Mouse (Mus musculus): ENCODE results near the gene Plxna1.

Plxna1 gene

DNA sequence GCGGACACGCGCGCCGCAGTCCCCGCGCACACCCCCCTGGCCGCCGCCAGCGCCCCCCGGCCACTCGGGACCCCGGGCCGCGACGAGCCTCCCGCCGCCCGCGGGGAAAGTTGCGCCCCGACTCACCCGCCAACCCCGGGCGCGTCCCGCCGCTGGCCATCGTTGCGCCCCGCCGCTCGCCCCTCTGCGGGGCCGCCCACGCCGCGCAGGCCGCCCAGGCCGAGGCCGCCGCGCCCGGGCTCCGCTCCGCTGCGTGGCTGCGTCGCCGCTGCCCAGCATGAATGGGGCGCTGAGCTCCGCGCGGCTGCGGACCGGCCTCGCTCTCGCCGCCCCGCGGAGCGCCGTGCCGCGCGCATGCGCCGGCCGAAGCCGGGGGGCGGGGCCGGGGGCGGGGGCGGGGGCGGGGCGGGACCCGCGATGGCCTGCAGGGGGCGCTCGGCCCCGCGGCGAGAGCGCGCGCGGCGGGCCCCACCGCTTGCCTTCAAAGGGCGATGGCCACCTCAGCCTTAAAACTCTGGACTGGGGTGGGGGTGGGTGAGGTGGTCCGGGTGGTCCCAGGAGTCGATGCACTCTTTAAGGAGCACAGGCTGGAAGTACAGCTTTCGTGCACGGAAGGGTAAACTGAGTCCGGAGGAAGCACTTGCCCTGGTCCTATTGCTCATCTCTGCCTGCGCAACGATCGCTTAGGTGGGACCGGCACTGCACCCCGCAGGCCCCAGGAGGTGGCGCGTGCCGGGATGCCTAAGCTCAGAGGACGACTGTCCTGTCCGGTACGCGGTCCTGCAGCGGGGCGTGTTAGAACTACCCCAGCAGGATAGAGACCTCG, at the start of gene Plxna1:
Gene Plxna1, minus strand, starts transcription at position 340 of the 826 bp plus-strand sequence.
- peak; percentile 50 for DNase-seq

DNA sequence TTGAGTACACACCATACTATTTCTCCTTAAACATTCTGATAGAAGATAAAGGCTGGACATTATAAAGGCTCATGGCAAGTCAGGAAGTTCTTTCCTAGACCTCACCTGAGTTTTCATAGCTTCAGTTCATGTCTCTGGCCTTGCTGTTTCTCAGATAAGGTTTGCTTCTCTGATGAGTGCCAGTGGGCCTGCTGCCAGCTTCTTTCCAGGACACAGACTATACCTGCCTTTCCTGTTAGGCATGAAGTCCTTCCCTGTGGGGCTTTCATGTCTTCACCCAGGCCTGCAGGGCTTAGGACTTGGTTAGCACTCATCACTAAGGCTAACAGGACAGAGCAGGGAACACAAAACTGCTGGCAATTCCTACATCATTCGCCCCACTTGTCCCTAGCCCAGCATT, 46.6 kb upstream of the Plxna1 start:
- no peak for DNase-seq

DNA sequence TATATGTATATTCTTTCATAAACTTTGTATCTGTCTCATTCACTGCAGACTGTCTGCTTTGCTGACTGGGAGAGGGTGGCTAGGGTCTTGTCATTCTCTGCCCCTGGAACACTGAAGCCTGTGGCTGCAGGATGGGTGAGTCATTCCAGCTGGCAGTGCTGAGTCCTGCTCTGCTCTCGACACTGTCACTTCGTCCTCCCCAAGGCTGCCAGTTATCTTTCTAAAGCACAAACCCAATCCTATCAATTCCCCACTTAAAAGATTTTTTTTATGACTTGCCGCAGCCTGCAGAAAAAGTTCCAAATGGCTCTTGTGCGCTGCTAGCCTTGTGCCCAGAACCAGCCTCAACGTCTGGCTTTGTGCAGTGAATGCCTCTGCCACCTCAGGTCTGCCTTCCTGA, 45.8 kb upstream of the Plxna1 start:
- no peak for DNase-seq

DNA sequence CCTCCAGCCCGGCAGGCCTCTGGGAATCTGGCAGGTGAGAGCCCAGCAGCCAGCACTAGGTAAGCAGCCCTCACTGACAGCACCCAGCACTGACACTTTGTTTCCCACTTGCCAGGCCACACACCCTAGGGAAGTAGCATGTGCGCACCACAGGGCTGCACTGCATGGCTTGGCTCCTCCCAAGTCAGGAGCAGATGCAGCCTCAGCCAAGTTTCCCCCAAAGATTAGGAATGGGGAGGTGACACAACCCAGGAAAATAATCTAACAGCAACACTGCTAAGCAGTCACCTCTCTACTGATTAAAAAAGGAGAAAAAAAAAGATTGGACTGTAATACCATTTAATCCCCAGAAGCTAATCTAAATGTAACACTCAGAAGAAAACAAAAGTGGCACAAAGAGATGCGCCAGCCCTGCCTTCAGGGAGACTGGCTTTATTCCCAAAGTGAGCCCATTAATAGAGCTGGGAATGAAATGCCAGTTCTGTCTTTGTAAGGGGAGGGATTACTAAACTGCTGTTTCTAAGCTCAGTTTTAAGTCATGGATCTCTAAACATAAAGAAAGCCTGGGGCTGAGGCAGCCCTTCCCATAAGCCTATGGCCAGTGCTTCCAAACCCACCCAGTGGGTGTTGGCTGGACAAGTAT, 44.9 kb upstream of the Plxna1 start:
- no peak for DNase-seq

DNA sequence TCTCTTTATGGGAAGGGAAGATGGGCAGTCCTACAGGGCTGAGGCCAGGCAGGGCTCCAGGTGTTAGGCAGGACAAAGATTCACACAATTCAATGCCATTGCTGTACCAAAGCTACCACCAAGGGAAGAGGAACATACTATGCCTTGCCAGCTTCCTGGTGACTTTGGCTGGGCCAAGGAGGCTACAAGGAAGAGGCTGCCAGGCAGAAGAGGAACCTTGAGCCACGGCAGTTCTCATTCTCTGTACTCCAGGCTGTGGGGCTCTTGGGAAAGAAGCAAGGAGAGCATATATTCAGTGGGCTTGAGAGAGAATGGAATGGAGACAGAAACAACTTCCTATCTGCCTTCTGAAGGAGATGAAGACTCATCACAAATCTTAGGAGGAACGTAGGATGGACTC, 42.5 kb upstream of the Plxna1 start:
- no peak for DNase-seq

DNA sequence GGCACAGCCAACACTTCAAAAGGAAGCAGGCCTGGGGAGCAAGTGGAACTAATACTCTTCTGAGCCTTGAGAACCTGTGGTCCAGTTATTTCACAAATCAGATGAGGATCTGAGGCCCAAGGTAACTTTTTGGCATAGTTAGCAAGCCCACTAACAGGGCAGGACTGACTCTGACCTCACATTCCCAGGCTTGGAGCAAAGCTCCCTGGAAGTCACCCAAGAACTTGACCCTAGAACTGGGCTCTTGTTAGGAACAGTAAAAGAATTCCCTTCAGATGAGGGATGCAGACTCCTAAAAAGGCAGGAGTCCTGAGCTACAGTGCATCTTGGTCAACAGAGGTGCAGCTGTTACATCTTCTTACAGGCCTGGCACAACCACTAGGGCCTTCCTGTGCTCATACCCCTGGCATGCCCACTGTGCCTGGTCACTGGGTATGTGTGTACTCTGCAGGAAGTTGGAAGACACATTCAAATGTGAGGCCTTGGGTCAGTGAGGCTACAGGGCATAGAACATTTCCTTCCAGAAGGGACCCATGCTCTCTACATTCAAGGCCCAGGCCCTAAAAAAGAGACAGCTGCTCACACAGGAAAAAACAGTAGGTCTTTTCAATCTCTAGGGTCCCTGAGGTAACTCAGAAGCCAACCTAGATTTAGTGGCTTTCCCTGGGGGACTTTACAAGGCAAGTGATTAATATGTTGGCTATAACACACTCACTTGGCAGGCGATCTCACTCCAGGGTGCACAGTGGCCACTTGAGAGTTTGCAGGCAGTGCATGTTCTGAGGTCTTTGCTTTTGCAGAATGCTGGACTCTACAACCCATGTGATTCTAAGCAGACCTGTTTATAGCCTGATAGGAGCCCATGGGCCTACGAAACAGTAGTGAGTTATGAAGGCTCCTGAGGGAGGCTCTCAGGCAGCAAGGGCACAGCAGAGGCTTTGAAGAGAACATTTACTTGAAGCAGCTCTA, 41.1 kb upstream of the Plxna1 start:
- DNase-seq: no peak

DNA sequence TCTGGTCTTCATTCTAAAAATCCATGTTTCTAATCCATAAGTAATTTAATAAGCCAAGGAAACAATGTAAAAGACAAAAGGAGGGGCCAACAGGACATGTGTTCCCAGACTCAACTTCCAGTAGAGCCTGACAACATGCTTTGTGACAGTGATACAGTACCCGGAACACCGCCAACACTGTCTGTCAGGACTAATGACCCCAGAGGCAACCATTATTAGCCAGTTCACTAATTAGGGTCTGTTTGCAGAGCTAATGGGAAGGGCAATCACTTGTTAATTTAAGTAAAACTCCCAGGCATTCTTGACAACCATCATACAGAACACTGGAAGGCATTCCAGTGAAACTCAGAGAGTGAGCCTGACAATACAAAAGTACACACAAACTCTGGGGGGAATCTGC, 40.0 kb upstream of the Plxna1 start:
- no peak for DNase-seq

DNA sequence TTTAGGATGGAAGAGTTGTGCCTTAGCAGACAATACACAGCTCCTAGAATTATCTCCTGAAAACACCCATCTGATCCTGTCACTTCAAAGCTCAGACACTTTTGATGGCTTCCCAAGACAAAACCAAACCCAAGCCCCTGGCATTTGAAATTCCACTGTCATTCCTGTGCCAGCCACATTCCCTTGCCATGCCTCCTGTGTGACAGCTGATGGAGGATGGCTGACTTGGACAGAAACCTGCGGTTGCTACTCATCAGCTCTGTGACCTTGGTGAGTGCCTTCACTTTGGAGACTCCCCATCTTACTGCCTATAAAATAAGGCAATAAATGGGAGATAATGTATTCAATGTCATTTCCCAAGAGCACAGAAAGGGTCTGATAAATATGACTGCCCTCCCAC, 37.1 kb upstream of the Plxna1 start:
- no peak for DNase-seq

DNA sequence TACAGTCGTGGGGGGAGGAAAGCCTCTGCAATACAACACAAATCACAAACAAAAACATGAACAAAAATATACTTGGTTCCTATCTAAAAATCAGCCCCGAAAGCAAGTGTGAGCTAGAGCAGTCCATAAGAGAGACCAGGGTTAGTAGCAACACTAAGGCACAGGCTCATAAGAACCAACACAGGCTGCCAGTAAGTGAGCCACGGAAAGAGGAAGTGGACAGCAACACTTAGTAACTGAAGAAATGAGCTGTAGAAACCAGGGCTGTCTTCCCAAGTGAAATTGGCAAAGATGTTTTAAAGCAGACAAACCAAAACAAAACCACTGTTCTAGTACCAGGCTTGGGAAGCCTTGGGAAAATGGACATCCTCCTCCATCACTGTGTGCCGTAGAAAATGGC, 35.5 kb upstream of the Plxna1 start:
- no peak for DNase-seq

DNA sequence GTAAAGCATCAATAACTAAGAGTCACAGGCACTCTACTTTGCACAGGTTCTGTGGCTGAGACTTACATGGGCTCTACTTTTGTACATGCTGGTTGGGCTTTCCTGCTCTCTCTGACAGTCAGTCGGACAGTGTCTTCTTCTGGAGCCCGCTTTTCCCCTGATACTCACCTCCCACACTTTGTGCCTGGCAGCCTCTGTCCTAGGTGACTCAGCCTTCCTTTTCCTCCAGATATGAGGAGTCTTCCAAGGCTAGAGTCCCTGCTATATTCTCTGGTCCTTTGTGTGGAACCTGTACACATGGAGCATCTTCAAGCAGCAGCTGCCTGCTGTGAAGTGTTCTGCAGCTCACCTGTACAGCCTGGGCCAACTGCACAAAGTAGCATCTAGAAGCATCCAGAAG, 31.4 kb upstream of the Plxna1 start:
- DNase-seq: no peak

DNA sequence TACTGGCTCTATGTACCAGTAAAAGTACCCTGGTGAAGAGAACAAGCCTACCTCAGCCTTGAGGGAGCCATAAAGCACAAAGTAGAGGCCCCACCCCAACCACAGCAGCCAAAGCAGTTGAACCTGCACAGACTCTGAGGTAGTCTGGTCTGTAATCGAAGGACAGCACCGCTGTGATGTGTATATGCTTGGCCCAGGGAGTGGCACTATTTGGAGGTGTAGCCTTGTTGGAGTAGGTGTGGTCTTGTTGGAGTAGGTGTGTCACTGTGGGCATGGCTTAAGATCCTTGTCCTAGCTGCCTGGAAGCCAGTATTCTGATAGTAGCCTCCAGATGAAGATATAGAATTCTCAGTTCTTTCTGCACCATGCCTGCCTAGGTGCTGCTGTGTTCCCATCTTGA, 29.8 kb upstream of the Plxna1 start:
- DNase-seq: no peak

DNA sequence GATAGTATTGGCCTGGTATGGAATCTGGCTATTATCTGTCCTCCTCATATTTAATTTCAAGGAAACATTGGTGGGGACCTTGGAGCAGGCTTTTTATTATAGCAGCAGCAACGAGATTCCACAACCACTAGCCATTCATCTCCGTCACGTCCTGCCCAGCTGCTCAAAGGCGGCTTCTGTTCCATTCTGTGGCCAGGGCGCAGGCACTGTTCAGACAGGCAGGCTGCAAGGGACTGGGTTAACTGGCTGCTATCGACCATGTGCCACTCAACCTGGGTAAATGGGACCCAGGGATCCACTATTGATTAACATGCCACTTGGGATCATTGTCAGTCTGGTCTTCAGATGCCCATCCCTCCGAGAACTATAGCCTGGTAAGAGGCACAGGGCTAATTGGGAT, 27.4 kb upstream of the Plxna1 start:
- no peak for DNase-seq

DNA sequence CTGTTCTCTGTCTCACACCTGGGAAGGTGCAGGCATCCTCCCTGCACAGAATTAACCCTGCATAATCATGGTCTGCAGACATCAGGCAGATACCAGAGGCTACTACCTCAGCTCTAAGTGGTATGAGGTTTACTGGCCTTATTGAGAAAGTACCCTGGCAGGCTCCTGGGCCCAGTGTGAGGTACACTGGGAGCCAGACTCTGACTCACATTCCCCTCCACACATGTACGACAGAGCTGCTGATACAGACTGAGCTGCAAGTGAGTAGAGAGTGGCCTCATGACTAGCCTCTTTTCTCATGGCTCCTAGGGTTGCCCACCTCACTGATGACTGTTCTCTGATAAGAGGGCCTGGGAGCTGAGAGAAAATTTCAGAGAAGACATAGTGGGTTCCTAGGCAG, 24.5 kb upstream of the Plxna1 start:
- DNase-seq: no peak

DNA sequence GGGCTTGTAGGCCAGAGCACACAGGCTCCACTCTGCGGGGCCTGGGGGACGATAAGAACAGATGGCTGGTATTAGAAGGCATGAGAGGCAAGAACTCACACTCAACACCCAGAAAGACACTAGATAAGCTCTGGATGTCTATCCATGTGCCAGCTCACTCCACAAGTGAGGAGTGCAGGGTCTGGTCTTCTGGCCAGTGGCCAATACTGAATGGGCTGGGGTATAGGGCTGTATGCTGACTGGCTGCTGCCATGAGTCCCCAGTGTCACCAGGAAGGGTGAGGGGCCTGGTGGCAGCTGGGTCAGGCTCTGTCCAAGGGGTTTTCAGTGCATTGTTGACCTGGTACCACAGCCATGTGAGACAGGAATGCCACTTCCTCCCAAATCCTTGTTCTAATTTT, 22.3 kb upstream of the Plxna1 start:
- DNase-seq: no peak

DNA sequence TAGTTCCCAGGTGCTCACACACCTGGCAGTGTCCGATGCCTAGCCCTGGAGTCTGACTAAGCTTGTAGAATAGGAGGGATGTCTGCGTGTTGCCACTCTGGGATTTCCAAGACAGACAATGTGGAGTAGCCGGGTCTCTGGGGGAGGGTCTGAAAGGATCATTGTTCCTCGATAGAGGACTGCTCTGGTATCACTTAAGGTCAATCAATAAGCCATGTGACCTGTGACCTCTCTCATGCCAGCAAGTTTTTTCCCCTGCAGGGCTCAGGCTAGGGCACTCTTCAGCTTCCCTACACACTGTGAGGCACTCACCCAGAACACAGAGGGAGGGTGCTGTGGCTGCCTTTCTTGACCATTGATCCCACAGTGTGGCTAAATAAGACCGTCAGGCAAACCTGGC, 19.4 kb upstream of the Plxna1 start:
- no peak for DNase-seq

DNA sequence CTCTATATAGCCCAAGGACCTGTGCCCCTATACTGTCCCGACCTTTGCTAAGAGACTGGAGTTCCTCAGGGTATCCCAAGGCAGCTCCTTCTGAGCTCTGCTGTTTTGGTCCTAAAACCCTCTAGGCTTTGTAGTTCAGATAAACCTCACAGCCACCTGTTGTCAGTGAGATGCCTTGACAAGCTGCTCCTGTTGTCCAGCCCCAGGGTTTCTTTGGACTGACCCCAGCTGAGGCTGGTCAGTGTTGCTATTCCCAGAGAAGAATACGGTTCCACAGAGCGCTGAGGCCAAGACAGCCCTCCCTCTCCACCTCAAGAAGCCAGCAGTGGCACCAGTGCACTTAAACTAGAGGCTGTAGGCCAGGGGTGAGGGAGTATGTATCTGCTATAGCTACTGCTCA, 18.8 kb upstream of the Plxna1 start:
- DNase-seq: no peak

DNA sequence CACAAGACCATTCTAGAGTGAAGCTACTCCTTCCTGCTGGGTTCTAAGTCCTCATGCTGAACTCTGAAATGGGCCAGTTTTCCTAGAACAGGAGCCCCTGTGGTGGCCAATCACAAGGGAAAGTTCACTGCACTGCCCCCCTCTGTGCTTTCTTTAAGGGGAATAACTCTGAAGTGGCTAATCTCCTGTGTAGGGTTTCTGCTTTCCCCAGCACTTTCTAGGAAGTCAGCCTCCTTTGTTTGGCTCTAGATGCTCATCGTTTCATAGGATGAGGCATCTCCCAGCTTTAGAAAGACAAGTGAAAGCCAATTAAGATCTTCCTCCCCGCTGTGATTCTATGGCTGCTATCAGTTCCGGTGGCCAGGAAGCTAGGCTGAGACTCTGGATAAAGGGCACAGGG, 18.3 kb upstream of the Plxna1 start:
- DNase-seq: no peak

DNA sequence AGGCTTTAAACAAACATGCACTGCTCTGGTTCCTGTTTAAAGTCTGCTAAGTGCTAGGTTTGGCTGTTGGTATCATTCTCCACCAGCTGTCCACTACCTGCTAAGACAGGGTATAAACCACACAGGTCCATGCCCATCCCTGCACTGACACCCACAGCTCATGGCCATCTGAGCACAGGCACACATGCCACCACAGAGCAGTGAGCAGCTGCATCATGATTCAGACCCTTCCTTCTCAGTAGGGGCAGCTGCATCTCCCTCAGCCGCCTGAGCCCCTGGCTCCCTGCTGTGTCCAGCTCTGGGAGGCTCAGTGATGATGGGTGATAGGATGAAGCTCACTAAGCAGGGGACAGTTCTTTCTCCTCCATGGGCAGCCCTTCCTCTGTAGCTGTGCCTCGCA, 15.8 kb upstream of the Plxna1 start:
- no peak for DNase-seq

DNA sequence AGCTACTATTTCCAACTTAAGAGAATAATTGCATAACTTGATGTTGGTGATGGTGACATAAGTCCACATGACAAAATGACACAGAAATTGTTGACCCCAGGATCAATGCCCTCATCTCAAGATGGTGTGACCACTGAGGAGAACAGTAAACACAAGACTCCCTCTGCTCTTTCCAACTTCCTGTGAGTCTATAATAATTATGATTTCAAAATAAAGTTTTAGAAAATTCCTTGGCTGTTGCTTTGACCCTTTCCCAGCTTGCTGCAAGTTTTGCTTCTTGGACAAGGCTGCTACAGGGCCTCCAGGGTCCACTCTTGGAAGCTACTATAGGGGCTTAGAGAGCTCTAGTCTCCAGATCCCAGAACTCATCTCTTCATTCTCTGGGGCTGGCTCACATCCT, 6.4 kb upstream of the Plxna1 start:
- DNase-seq: no peak

DNA sequence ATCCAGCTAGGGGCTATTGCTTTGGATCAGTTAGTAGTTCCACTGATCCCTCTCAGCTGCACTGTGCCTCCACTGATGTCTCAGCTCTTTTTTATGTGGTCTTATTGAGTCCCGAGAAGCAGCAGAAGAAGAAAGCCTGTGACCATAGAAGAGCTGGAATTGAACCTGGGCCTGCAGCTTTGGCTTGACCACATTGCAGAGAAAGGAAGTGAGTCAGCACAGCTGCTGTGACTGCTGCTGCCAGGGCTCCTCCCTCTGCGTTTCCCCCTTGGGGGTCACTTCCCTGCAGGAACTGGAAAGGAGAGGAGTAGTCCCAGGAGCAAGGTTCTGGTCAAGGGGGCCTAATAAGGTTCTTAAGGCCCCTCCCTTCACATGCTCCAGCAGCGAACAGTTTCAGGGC, 1.9 kb upstream of the Plxna1 start:
- DNase-seq: no peak

DNA sequence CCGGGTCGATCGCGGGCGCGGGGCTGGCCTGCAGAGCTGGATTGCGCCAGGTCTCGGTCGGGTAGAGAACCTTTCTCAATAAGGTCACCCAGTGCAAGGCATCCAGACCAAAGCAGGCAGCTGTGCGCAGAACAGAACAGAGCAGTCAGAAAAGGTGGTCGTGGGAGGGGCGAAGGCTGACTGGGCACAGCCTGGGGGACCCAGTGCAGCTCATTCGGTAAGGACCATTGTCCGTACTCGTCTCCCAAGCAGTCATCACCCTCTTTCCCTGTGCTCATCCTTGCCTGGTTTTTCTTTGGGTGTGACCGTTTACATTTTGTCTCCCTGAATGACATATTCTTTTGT, 659 bp upstream of the Plxna1 start:
- no peak for DNase-seq

DNA sequence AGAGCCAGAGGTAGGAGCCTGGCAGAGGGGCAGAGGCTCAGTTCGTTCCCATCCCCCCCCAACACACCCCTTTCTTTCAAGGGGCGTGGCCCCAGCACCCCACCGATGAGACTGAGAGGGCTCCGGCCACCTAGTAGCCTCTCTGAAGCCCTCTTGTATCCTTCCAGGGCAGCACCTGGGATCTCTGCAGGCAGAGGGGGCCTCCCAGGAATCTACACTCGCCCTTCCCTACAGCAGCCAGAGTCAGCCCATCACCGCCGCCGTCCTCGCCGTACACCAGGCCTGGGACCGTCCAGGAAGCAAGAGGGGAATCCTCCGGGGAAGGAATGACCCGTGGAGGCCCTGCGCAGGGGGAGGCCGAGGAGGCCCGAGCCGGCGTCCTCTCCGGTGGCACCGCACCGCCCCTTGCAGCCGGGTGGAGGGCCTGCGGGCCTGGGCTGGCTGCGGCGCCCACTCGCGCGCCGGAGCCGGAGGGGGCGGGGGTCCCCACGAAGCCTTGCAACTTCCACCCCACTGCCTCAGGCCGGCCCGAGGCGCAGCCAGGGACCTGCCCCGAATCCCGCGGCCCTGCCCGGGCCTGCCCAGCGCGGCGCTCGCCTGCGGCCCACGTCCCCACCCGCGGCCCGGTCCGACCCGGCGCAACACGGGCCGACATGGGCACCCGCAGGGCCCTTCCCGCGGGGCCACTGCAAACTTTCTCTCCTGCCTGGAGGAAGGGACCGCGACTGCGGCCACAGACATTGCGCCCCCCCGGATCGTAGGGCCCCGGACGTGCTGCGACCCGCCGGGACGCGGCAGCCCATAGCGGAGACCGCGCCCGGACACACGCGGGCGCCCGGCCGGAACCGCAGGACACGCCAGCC, 771 bp downstream of the Plxna1 start:
- DNase-seq: peak; percentile 27
